ENCODE assay signal across 22 mouse cellular contexts in the genomic region with DNA sequence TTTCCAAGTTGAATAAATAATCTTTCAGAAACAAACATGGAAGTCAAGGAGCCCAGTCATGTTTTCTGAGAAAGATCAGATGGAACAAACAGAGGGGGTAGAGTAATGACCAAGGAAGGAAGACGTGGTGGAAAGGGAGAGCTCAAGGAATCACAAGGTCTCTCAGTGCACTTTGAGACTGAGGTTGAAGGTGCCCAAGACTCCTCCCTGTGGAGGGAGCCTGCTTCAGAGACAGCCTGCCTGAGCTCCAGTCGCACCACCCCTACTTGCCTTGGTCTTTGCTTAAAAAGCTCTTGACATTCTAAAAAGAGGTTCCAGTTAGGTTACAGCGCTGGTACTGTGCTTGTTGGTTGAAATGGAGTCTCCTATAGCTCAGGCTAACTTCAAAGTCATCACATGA.
DNase-seq lines count a peak whose midpoint lies in the region; TF ChIP-seq lines count a peak whose summit lies in the region.
"Had no signal": no experiment of that assay in that cellular context is flagged by ENCODE, and none has a peak within 500 bp of the region (broad histone marks: within the 10 kb centered on the region; RNA-seq: fewer than 3 reads in every experiment).

No protein-coding gene starts in this region.

- H3K4me1 ChIP-seq in bone marrow macrophage, adult 2 months (ENCODE audit: control insufficient read depth, insufficient read depth, low read length), result peaks cover 90% of the 10 kb centered on the region
- H3K4me1 ChIP-seq: forebrain, embryonic 13.5 days; hindbrain, embryonic 12.5 days had no signal

- no peak for TF ChIP-seq POLR2A in bone marrow macrophage, adult 2 months (IDR thresholded peaks at IDR 0.05; ENCODE audit: borderline replicate concordance, low read depth, low read length)

- peaks cover 14% of the 10 kb centered on the region for H3K36me3 ChIP-seq in macrophage (ENCODE audit: inconsistent target)

- H3K27ac ChIP-seq in gastrocnemius, adult 2 months, result peak overlapping the region; percentile 58
- H3K27ac ChIP-seq in bone marrow macrophage, adult 2 months (ENCODE audit: insufficient read depth, low read depth, low read length), result peak overlapping the region; percentile 100
- peak overlapping the region; percentile 99 for H3K27ac ChIP-seq in macrophage
- H3K27ac ChIP-seq: forebrain, embryonic 10.5 days; forebrain, embryonic 13.5 days; heart, embryonic 15.5 days; hindbrain, embryonic 12.5 days; hindbrain, embryonic 15.5 days had no signal

- no peak for DNase-seq in gastrocnemius, adult 2 months
- DNase-seq in gastrocnemius, postnatal 36 days, result no peak
- peak; percentile 31 to 58 for DNase-seq in kidney, postnatal 36 days
- no peak for DNase-seq in kidney, postnatal 4 days
- no peak for DNase-seq in layer of hippocampus, adult 9-10 months (ENCODE audit: low spot score)
- no peak for DNase-seq in adrenal gland, adult 8-10 months
- DNase-seq: adrenal gland, postnatal 10 days; adrenal gland, postnatal 36 days; cerebellum, adult 18-20 months; cerebellum, adult 9-10 months; cerebellum, postnatal 14 days; gastrocnemius, postnatal 14 days; heart, adult 18-20 months; heart, postnatal 14 days had no signal

- no peaks in the 10 kb centered on the region; the same call in 1 of the 2 replicates for H3K79me2 ChIP-seq in macrophage (ENCODE audit: inconsistent target)

- H3K4me3 ChIP-seq in gastrocnemius, adult 2 months, result no peak overlapping the region
- no peak overlapping the region for H3K4me3 ChIP-seq in bone marrow macrophage, adult 2 months (ENCODE audit: insufficient read depth, low read length)
- H3K4me3 ChIP-seq in macrophage (ENCODE audit: inconsistent target), result no peak overlapping the region
- H3K4me3 ChIP-seq: forebrain, embryonic 10.5 days; forebrain, embryonic 13.5 days; heart, embryonic 12.5 days; heart, embryonic 15.5 days; hindbrain, embryonic 12.5 days; hindbrain, embryonic 15.5 days had no signal

- intact Hi-C loops in gastrocnemius, adult 2 months (cut with DNase I), result loop anchor here (5.0 kb wide), 1 partner anchor 43 kb away; no protein-coding TSS in a partner anchor
- intact Hi-C loops in gastrocnemius, postnatal 36 days (cut with DNase I), result no loop called here

- 94% methylated on average over 3 of the region's 3 CpGs for WGBS in macrophage (ENCODE audit: missing documents)

- TF ChIP-seq CTCF in gastrocnemius, adult 2 months (IDR thresholded peaks at IDR 0.05), result no peak
- no peak for TF ChIP-seq CTCF in bone marrow macrophage, adult 2 months (IDR thresholded peaks at IDR 0.05; ENCODE audit: low read depth, low read length)

Comparison
In these comparisons a context has a peak if more than half of its experiments do, and no peak if none do; other contexts are left out.
1. DNase-seq: peak in kidney, postnatal 36 days (2 of 2); none in gastrocnemius, adult 2 months (single experiment), gastrocnemius, postnatal 36 days (0 of 2), kidney, postnatal 4 days (0 of 2), layer of hippocampus, adult 9-10 months (single experiment) and adrenal gland, adult 8-10 months (single experiment).
2. Peak in every context shown above with its lines, with median percentiles within 50 percentile points of each other: H3K27ac ChIP-seq.